Mouse (Mus musculus) liver, postnatal 0 days (tissue): ENCODE results near the gene Olfr224. TPM values are rescaled to one million over a fixed set of nuclear protein-coding genes. Genes with fewer than 3 reads are reported as not detected.
A peak's percentile ranks its signal among the peaks of the same experiment; 100 is the strongest.

ENCODE experiments used
- ATAC-seq: fragments of 200-750 bp; cut with Nextera tagmentation; 2 replicates; pipeline ENCODE4 v1.8.0; 2017; ENCODE audit warnings: mild to moderate bottlenecking, moderate library complexity
- DNase-seq: peaks from one replicate; pipeline ENCODE4 v3.0.0-alpha.2; 2016
- H3K27ac ChIP-seq: fragments of 300-500 bp; sonication (generic); 2 replicates; pipeline ENCODE4 v1.5.1; 2014; ENCODE audit warnings: antibody characterized with exemption, moderate library complexity, mild to moderate bottlenecking, low read depth
- H3K27me3 ChIP-seq: fragments of 300-500 bp; sonication (generic); 2 replicates; pipeline ENCODE4 v1.6.1; 2014; ENCODE audit warnings: low read length, control low read depth, mixed read lengths; ENCODE audit not compliant: insufficient read depth
- H3K36me3 ChIP-seq: fragments of 300-500 bp; sonication (generic); replicated peaks from 2 replicates; pipeline ENCODE4 v1.6.1; 2014; ENCODE audit warnings: mild to moderate bottlenecking, control low read depth, low read length, moderate library complexity, mixed read lengths; ENCODE audit not compliant: insufficient read depth
- H3K4me1 ChIP-seq: fragments of 300-500 bp; sonication (generic); 2 replicates; pipeline ENCODE4 v1.6.1; 2014; ENCODE audit warnings: antibody characterized with exemption, mild to moderate bottlenecking, control low read depth; ENCODE audit not compliant: insufficient read depth
- H3K4me2 ChIP-seq: fragments of 300-500 bp; sonication (generic); 2 replicates; pipeline ENCODE4 v1.6.1; 2014; ENCODE audit warnings: low read depth, mild to moderate bottlenecking, low read length, moderate library complexity, mixed read lengths
- H3K4me3 ChIP-seq: fragments of 300-500 bp; sonication (generic); 2 replicates; pipeline ENCODE4 v1.5.1; 2014; ENCODE audit warnings: low read depth, low read length
- H3K9ac ChIP-seq: fragments of 300-500 bp; sonication (generic); replicated peaks from 2 replicates; pipeline ENCODE4 v1.6.1; 2014; ENCODE audit warnings: mild to moderate bottlenecking, moderate library complexity
- H3K9me3 ChIP-seq: fragments of 300-500 bp; sonication (generic); 2 replicates; pipeline ENCODE4 v1.6.1; 2016; ENCODE audit warnings: mild to moderate bottlenecking, control low read depth, low read length, mixed read lengths
- CTCF ChIP-seq: sonication (generic); IDR thresholded peaks from 2 replicates; pipeline ENCODE4 v1.5.1; 2016; ENCODE audit warnings: antibody characterized with exemption, low read depth
- EP300 ChIP-seq: IDR thresholded peaks from 2 replicates; pipeline ENCODE4 v1.6.1; 2016; ENCODE audit warnings: antibody characterized with exemption, low read depth, mild to moderate bottlenecking
- WGBS: fragments of 180-500 bp; shearing (Covaris S2); extraction: QIAGEN DNeasy Blood & Tissue Kit; methylation state at CpG from one replicate; pipeline ENCODE4 v1.1.7; 2014; ENCODE audit not compliant: insufficient replicate concordance; 5-methylcytosine and 5-hydroxymethylcytosine counted together
- polyA plus RNA-seq: library from polyadenylated mRNA; unstranded; fragments of >200 nt; fragmentation: Nextera tagmentation; extraction: Ambion mirVana; gene quantifications from 2 replicates; pipeline ENCODE4 v1.2.1, GENCODE M21; 2015

The Olfr224 gene
- polyA plus RNA-seq: not detected in 2 replicates

- no peak for ATAC-seq
- WGBS: 70% methylated on average over 5 of the region's 5 CpGs
- Histone ChIP-seq H3K9ac (no peak within 1 kb of the TSS), H3K9me3 (no peaks in the 10 kb centered on the region), H3K4me1 (no peaks in the 10 kb centered on the region), H3K4me3 (no peak within 1 kb of the TSS), H3K27ac (no peak within 1 kb of the TSS), H3K36me3 (no peaks in the 10 kb centered on the region), H3K4me2 (no peak within 1 kb of the TSS), H3K27me3 (no peaks in the 10 kb centered on the region)
- no peak for DNase-seq
- no peak for TF ChIP-seq CTCF
Measured at GRCm38 (mm10) chr11:58570405-58570804, at the start of gene Olfr224. TSS of gene Olfr224 (minus strand) at chr11:58570553.

DNA sequence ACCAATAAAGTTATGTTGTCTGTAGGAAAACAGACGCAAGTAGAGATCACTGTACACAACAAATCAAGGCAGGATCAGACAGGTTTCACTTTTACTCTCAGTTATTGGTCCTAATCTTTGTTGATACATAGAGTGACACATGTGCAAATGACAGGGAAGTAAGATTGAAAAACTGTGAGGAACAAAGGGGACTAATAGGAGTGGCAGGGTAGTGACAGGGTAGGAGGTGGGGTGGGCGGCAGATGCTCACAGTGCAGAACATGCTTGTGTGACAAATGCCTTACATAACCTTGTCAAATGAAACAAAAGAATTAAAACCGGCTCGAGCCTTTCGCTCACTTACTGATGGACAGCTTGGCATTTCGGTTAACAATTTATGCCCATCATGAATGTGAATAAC, 48.4 kb upstream of the Olfr224 start:
- 75% methylated on average over 6 of the region's 6 CpGs for WGBS
- peaks cover 9% of the 10 kb centered on the region; the same call in 1 of the 2 replicates for H3K4me1 ChIP-seq
- DNase-seq (no peak), ATAC-seq (no peak)
- H3K4me2 ChIP-seq: no peak overlapping the region
- H3K27me3 ChIP-seq: no peaks in the 10 kb centered on the region
- H3K4me3 ChIP-seq: no peak overlapping the region
- no peaks in the 10 kb centered on the region for H3K36me3 ChIP-seq
- TF ChIP-seq CTCF (no peak), EP300 (no peak)
- no peak overlapping the region for H3K27ac ChIP-seq
- H3K9me3 ChIP-seq: no peaks in the 10 kb centered on the region
- H3K9ac ChIP-seq: no peak overlapping the region

GRCm38 (mm10) chr11:58618369-58618768, 48.0 kb upstream of the Olfr224 start:
- no peak overlapping the region for H3K4me2 ChIP-seq
- DNase-seq (no peak), ATAC-seq (no peak)
- no peak overlapping the region for H3K27ac ChIP-seq
- peaks cover 9% of the 10 kb centered on the region; the same call in 1 of the 2 replicates for H3K4me1 ChIP-seq
- H3K36me3 ChIP-seq: no peaks in the 10 kb centered on the region
- H3K9ac ChIP-seq: no peak overlapping the region
- H3K27me3 ChIP-seq: no peaks in the 10 kb centered on the region
- no peaks in the 10 kb centered on the region for H3K9me3 ChIP-seq
- WGBS: 65% methylated on average over 3 of the region's 3 CpGs
- no peak for TF ChIP-seq CTCF
- TF ChIP-seq EP300: no peak
- H3K4me3 ChIP-seq: no peak overlapping the region

- Histone ChIP-seq H3K9ac (no peak within 1 kb of the TSS), H3K4me2 (no peak within 1 kb of the TSS), H3K27me3 (no peaks in the 10 kb centered on the region), H3K4me1 (peaks cover 9% of the 10 kb centered on the region; the same call in 1 of the 2 replicates), H3K9me3 (no peaks in the 10 kb centered on the region), H3K27ac (no peak within 1 kb of the TSS), H3K36me3 (no peaks in the 10 kb centered on the region), H3K4me3 (no peak within 1 kb of the TSS)
- no peak for TF ChIP-seq CTCF
- no peak for TF ChIP-seq EP300
- 72% methylated on average over 4 of the region's 4 CpGs for WGBS
- ATAC-seq (no peak), DNase-seq (no peak)
Measured at GRCm38 (mm10) chr11:58615975-58616374, 45.6 kb upstream of the Olfr224 start, which contains the start of gene 2210407C18Rik. TSS of gene 2210407C18Rik (minus strand) at chr11:58616075.

DNA sequence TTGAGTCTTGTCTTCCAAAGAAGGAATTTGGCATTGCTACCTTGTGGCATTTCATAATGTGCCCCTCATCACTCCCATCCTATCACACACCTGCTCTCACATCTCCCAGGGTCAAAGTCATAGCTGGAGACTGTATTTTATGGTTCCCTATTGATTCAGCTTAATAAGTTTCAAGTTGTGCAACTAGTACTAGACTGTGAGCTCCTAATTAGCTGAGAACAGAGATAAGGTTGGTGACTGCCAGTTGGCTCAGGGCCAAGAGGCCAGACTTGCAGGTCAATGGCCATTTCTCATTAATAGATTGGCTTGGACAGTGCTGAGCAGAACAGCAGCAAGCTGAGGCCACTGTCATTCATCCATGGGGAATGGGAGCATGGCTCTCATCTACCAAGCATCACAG, 44.2 kb upstream of the Olfr224 start:
- TF ChIP-seq EP300: 0 out of 2 replicates have a peak, but pooled peaks have one; percentile 10
- TF ChIP-seq CTCF: no peak
- Histone ChIP-seq H3K36me3 (no peaks in the 10 kb centered on the region), H3K9me3 (no peaks in the 10 kb centered on the region), H3K27me3 (no peaks in the 10 kb centered on the region), H3K4me3 (no peak overlapping the region), H3K4me1 (peaks cover 9% of the 10 kb centered on the region; the same call in 1 of the 2 replicates), H3K27ac (no peak overlapping the region), H3K4me2 (no peak overlapping the region), H3K9ac (no peak overlapping the region)
- DNase-seq: peak; percentile 47
- no peak for ATAC-seq

DNA sequence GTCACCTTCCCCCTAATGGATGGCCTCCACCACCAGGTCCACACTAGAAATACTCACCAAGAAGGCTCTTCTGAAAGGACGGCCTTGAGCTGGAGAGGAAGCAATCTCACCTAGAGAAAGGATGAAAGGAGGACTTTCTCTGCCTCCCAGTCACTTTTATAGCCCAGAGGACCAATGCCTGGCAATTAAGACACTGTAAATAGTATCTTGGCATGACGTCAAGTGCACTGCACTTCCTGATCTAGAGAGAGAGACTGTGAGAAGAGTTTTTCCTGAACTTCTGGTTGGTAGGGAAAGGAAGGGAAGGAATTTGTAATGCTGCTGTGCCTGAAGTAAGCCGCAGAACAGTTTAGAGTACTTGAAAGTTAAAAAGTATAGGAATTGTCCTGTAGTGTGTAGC, 43.0 kb upstream of the Olfr224 start:
- WGBS: 56% methylated on average over 3 of the region's 3 CpGs
- Histone ChIP-seq H3K36me3 (no peaks in the 10 kb centered on the region), H3K9me3 (no peaks in the 10 kb centered on the region), H3K27ac (no peak overlapping the region), H3K4me2 (no peak overlapping the region), H3K4me3 (no peak overlapping the region), H3K9ac (no peak overlapping the region), H3K27me3 (no peaks in the 10 kb centered on the region), H3K4me1 (peaks cover 9% of the 10 kb centered on the region; the same call in 1 of the 2 replicates)
- ATAC-seq (no peak), DNase-seq (no peak)
- TF ChIP-seq EP300 (no peak), CTCF (no peak)

DNA sequence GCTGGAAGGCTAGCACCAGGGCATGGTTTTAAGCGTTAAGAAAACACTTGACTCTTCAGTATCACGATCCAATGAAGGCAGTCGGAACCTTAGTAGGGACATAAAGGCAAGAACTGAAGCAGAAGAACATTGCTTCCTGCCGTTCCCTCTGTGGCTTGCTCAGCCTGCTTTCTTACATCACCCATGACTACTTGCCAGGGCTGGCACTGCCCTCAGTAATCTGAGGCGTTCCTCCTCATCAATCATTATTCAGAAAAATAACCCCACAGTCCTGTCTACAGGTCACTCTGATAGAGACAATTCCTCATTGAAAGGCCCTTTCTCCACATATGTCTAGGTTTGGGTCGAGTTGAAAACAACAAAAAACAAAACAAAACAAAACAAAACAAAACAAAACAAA, 36.7 kb upstream of the Olfr224 start:
- WGBS: 81% methylated on average over 6 of the region's 6 CpGs
- no peak for DNase-seq

More for the DNA sequence above, 36.7 kb upstream of the Olfr224 start:
- H3K9ac ChIP-seq: no peak overlapping the region
- no peaks in the 10 kb centered on the region for H3K36me3 ChIP-seq
- no peak for TF ChIP-seq EP300
- no peak for TF ChIP-seq CTCF
- no peak overlapping the region for H3K4me2 ChIP-seq
- peaks cover 7% of the 10 kb centered on the region; the same call in 1 of the 2 replicates for H3K4me1 ChIP-seq
- no peak overlapping the region for H3K27ac ChIP-seq
- H3K4me3 ChIP-seq: no peak overlapping the region
- ATAC-seq: no peak
- H3K9me3 ChIP-seq: no peaks in the 10 kb centered on the region
- H3K27me3 ChIP-seq: no peaks in the 10 kb centered on the region
